Mouse (Mus musculus) granulocyte monocyte progenitor cell, adult 5-6 weeks (primary cell): ENCODE results near the gene Mpp5. TPM values are rescaled to one million over a fixed set of nuclear protein-coding genes. Genes with fewer than 3 reads are reported as not detected.

Source experiments
- ATAC-seq: replicated peaks from 2 replicates; pipeline ENCODE4 v1.8.0; 2016; ENCODE audit warnings: mild to moderate bottlenecking, moderate TSS enrichment, inconsistent platforms; ENCODE audit not compliant: poor library complexity, severe bottlenecking
- total RNA-seq, 2 experiments: library from RNA; stranded (forward) in 1 of 2; stranded (reverse) in 1 of 2; fragments of 200-712, 200-1000 nt in 1 of 2; fragments of >200 nt in 1 of 2; fragmentation: Nextera tagmentation in 1 of 2; gene quantifications; 2 replicates each; pipeline ENCODE4 v1.2.3; 2014 to 2017

Gene Mpp5
- total RNA-seq, 2 experiments from 2014 or later: 6.9 to 10.0 TPM

DNA sequence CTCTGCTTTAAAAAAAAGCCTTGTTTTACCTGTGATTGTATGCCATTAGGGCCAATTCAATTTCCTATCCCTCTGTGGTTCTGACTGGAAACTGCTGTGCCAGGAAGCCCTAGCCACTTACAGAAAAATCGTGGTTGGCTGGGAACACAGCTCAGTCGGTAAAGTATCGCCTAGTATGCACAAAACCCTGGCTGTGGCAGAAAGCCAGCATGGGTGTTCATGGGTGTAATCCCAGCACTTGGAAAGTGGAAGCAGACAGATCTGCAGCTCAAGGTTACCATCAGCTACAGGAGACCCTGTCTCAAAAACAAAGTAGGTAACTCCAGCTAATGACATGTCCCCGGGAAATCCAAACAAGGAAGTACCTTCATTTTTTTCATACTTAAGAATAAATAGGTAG, 91.2 kb downstream of the Mpp5 start:
- ATAC-seq: no peak

DNA sequence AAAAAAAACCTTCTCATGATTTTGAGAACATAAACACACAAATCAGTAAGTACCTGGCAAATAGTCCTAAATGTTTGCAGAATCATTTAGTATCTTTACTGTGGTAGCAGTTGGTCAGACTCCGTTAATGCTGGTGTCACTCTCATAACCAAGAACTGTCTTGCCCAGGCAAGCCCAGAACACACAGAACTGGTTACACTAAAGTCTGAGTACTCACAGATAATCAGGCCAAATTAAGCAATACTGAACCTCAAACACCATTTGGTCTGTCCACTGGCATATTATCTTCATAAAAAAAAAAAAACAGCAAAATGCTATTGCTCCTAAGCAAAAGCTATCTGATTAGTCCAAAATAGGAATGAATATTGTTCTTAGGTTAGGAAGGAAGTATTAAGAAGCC, 93.7 kb downstream of the Mpp5 start:
- ATAC-seq: no peak

DNA sequence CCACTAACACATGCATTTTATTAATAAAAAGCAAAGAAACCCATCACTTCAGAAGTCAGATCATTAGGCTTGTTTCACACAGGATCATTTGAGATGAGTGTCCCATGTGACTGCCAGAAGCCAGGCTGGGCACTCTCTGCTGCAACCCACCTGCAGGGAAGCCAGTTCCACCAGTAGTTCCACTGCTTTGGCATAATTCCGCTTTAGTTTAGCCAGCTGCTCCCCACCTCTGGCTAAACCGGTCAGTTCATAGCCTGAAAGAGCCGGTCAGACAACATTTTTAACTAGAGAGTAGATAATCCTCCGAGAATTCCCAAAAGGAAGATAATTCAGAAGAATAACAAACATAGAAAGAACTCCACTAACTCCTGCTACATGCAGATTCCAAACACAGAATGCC, 99.5 kb downstream of the Mpp5 start:
- ATAC-seq: no peak

DNA sequence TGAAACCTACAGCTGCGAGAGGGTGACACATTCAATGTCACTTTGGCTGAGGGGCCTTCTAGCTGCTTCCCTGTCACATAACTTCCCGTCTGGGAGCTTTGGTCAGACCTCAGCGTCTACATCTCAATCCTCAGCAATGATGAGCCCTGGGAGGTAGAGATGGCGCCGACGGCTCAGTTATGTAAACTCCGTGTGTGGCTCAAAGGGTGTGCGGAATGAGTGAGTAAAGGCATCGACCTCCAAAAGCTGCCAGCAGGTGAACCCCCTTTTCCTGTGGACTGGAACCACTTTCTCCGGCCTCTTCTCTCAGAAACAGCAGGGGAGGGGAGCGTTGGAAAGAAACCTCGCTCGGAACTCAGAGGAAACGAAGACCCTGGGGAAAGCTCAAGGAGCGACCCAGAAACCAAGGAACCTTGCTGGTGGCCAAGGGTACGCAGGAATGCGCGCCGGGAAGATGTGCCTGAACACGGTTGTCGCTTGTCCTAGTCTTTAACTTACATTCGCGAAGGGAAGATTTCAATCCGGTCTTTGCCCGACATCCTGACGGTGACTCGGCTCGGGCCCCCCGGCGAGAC, 112.3 kb downstream of the Mpp5 start:
- ATAC-seq: peak; percentile 28

DNA sequence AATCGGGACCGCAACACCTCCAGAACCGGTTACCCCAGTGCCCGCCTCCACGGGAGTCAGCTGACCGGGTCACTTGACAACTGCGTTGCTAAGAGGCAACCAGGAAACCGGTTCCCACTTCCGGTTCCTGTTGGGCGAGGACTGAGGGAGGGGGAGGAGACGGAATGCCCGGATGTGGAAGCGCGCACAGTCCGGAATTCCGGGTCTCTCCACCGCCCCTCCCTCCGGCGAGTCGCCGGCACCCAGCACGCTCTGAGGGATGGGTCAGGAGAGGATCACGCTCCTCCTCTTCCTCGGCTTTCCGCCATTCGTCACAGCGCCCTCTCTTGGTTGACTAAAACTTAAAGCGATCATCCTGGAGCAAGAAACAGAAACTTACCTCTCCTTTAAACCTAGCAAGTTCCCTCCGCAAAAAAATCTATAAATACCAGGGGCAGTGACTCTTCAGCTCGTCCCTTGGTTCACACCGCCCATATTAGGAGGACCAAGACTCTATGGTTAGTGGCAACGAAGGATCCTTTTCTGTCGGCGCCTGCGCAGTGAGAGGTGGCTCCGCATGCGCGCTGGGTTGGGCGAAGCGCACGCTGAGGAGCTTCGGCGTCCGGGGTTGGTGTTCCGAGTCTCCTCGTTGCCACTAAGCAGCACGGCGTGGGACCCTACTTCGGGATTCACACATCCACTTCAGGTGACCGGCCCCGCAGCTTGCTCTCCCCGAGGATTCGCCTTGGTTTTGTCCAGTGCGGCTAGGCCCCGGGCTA, 113.0 kb downstream of the Mpp5 start, which contains the start of the genes Atp6v1d and Eif2s1:
Gene Atp6v1d (minus strand): TSS at position 143 of the 758 bp plus-strand sequence.
Gene Eif2s1 (plus strand): TSS at position 324 of the 758 bp plus-strand sequence.
- peak; percentile 89 for ATAC-seq

DNA sequence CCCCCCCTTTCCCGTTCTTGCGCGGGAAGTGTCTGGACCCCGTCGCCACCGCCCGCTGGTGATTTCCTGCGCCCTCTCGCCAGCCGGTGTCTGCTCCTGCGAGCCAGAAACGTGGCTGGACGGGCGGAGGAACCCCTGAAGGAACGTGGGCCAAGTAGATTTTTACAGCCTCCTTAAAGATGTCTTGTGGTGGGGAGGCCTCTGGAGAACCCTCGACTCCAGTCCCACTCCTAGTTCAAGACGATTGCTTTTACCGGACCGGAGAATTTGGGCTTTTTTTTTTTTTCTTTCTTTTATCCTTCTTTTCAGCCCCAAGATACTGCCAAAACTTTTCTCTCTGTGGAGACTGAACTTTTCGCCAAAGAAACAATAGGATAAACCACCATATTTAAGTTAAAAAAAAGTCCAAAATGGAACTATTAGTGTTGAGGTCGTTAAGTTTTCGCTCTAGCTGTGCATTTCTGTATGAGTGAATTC, 113.6 kb downstream of the Mpp5 start:
- ATAC-seq: peak; percentile 41

DNA sequence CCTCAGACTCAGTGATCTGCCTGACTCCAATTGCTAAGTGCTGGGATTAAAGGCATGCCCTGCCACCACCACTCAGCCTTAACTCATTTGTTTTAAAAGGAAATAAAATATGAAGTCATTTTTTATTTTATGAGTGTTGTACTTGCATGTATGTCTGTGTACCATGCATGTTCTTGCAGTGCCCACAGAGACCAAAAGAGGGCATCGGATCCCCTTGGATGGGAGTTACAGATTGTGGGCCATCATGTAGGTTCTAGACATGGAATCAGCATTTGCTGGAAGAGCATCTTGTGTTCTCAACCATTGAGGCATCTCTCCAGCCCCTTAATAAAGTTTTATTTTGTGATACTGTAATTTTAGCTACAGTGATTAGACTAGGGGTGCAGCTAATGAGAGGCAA, 116.7 kb downstream of the Mpp5 start:
- no peak for ATAC-seq

DNA sequence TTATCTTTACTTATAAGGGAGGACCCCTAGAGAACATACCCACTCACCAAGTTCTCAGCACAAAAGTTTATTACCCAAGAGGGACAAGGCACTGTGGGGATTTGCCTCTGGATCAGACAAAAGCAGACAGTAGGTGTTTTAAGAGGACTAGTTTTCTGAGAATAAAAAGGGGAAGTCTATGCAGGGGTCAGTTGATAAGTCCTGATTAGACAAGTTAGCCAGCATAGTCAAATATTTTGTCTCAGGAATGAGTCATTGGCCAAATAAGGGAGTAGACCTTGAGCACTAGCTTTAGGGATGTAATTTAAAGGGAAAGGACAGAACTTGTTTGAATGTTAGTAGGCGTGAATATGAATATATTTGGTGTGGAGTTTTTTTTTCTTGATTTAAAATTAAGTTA, 119.4 kb downstream of the Mpp5 start:
- peak; percentile 79 for ATAC-seq

DNA sequence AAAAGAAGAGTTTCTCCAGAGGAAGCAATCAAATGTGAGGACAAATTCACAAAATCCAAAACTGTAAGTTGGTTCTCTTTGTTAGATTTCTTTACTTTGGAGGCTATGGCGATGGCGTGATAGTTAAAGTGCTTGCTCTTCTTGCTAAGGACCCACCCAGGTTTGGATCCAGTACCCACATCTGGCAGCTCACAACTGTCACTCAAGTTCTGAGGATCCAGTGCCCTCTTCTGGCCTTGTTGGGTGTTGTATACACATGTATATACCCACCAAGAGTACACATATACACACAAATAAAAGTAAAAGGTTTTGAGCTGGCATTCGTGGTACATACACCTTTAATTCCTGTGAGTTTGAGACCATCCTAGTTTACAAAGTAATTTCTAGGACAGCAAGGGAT, 125.9 kb downstream of the Mpp5 start:
- no peak for ATAC-seq

DNA sequence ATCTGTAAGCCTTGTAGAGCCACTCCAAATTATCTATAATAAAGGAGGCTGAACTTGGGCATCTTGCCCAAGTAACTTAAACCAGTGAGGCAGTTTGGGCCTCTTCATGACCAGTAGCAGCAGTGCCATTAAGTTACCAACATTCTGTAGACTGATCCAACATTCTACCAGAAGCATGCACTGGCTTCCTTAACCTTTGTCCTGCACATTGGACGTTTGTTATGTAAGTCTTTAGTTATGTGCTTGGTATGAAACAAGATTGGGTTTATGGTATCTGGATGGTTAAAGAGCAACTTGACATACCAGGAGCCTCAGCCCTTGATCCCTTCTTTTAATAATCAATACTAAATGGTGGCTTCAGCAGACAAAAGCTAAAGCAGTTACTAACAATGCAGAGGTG, 141.4 kb downstream of the Mpp5 start:
- ATAC-seq: no peak

Other genes with a start within 250 kb of the Mpp5 start
- gene Fam71d, start 57.4 kb upstream of the Mpp5 start, total RNA-seq (2014; fragmentation: Nextera tagmentation): not detected in 2 replicates
- not detected in 2 replicates for gene Fam71d, start 57.4 kb upstream of the Mpp5 start, total RNA-seq (2017)
- 47.8 and 57.0 TPM in 2 replicates for gene Atp6v1d, start 112.7 kb downstream of the Mpp5 start, total RNA-seq (2014; fragmentation: Nextera tagmentation)
- gene Atp6v1d, start 112.7 kb downstream of the Mpp5 start, total RNA-seq (2017): 35.2 and 45.5 TPM in 2 replicates
- gene Eif2s1, start 112.9 kb downstream of the Mpp5 start, total RNA-seq (2014; fragmentation: Nextera tagmentation): 95.3 and 112 TPM in 2 replicates
- 130 and 136 TPM in 2 replicates for gene Eif2s1, start 112.9 kb downstream of the Mpp5 start, total RNA-seq (2017)
- gene Plek2, start 158.1 kb downstream of the Mpp5 start, total RNA-seq (2014; fragmentation: Nextera tagmentation): not detected in 2 replicates
- 0.10 TPM in 1 of 2 replicates, not detected in the other for gene Plek2, start 158.1 kb downstream of the Mpp5 start, total RNA-seq (2017)